Mouse (Mus musculus) neural tube, postnatal 0 days (tissue): Measurements from ENCODE around the gene Gm7929. TPM values are rescaled to one million over a fixed set of nuclear protein-coding genes. Genes with fewer than 3 reads are reported as not detected.

Source experiments
- polyA plus RNA-seq: library from polyadenylated mRNA; unstranded; fragments of >200 nt; fragmentation: Nextera tagmentation; extraction: Ambion mirVana; gene quantifications from 2 replicates; pipeline ENCODE4 v1.2.1, GENCODE M21; 2015

Gene Gm7929
- polyA plus RNA-seq: not detected in 2 replicates

DNA sequence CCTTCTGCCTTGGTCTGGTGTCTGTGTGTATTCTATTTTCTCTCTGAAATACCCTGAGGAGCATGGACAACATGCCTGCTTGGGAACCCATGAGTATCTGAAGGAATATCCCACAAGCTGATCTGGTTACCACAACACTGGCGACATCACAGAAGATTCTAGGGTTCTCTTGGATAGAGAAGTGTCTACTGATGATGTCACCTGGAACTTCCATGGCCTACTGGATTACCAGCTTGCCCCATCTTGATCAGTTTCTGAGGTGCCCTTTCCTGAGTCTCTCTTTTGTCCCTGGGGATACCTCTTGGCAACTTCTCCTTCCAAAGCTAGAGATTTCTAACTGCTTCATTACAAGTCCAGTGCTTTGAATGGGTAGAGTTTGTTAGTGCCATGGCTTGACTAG lies at the start of gene Gm7929:
Gm7929 (minus strand) TSS at position 101 of the 400 bp plus-strand sequence.

DNA sequence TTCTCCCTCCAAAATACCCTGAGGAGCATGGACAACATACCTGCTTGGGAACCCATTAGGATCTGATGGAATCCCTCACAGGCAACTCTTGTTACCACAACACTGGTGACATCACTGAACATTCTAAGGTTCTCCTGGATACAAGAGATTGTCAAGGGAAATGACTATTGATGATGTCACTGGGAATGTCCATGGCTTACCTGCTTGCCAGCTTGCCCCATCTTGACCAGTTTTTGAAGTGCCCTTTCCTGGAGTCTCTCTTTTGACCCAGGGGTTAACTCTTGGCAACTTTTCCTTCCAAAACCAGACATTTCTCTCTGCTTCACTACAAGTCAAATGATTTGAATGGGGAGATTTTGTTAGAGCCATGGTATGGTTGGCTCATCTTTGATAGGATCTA lies 21.9 kb upstream of the Gm7929 start, which contains the start of gene Gm47189:
Gm47189 (minus strand) TSS at position 101 of the 400 bp plus-strand sequence.

DNA sequence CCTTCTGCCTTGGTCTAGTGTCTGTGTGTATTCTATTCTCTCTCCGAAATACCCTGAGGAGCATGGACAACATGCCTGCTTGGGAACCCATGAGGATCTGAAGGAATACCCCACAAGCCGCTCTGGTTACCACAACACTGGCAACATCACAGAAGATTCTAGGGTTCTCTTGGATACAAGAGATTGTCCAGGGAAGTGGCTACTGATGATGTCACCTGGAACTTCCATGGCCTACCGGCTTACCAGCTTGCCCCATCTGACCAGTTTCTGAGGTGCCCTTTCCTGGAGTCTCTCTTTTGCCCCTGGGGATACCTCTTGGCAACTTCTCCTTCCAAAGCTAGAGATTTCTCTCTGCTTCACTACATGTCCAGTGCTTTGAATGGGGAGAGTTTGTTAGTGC lies 48.6 kb downstream of the Gm7929 start, which contains the start of gene Gm8068:
Gm8068 (minus strand) TSS at position 101 of the 400 bp plus-strand sequence.

Other genes with a start within 250 kb of the Gm7929 start
- not detected in 2 replicates for gene Gm7970, start 195.0 kb downstream of the Gm7929 start, polyA plus RNA-seq
- gene 1700049E17Rik2, start 177.4 kb downstream of the Gm7929 start, polyA plus RNA-seq: not detected in 2 replicates
- not detected in 2 replicates for gene Gm3072, start 126.0 kb downstream of the Gm7929 start, polyA plus RNA-seq
- gene Gm3676, start 104.1 kb downstream of the Gm7929 start, polyA plus RNA-seq: not detected in 2 replicates
- not detected in 2 replicates for gene Gm8068, start 48.7 kb downstream of the Gm7929 start, polyA plus RNA-seq
- gene Gm47189, start 21.8 kb upstream of the Gm7929 start, polyA plus RNA-seq: not detected in 2 replicates
- gene Gm7980, start 156.7 kb upstream of the Gm7929 start, polyA plus RNA-seq: not detected in 2 replicates
- not detected in 2 replicates for gene 1700049E17Rik1, start 174.3 kb upstream of the Gm7929 start, polyA plus RNA-seq
- gene 1700024B05Rik, start 193.4 kb upstream of the Gm7929 start, polyA plus RNA-seq: not detected in 2 replicates
- not detected in 2 replicates for gene Gm6401, start 217.3 kb upstream of the Gm7929 start, polyA plus RNA-seq
- not detected in 2 replicates for gene Gm3543, start 232.7 kb upstream of the Gm7929 start, polyA plus RNA-seq